8 mouse cellular contexts compared by ENCODE assay signal in genomic region chr16:18423915-18424265, GRCm38 (mm10). TPM values are rescaled to one million over a fixed set of nuclear protein-coding genes. Genes with fewer than 3 reads are reported as not detected.
A peak's percentile ranks its signal among the peaks of the same experiment; 100 is the strongest.
DNase-seq lines count a peak whose midpoint lies in the region; ATAC-seq and TF ChIP-seq lines count a peak whose summit lies in the region.

No protein-coding gene starts in this region.

- DNase-seq in heart, embryonic 10.5 days (ENCODE audit: low spot score): no peak
- DNase-seq in heart, postnatal 36 days: no peak
- DNase-seq in kidney, postnatal 0 days (ENCODE audit: low spot score): no peak
- DNase-seq in kidney, adult 9 months: no peak
- no peak for DNase-seq in embryo, embryonic 10 days (ENCODE audit: low spot score)
- DNase-seq in forebrain, embryonic 11.5 days (ENCODE audit: low spot score): no peak

- H3K27me3 ChIP-seq in heart, embryonic 10.5 days (ENCODE audit: insufficient read depth, poor library complexity, severe bottlenecking): no peaks in the 10 kb centered on the region
- H3K27me3 ChIP-seq in kidney, postnatal 0 days (ENCODE audit: insufficient read depth, low read length): no peaks in the 10 kb centered on the region
- H3K27me3 ChIP-seq in limb, embryonic 15.5 days: no peaks in the 10 kb centered on the region
- no peaks in the 10 kb centered on the region for H3K27me3 ChIP-seq in forebrain, embryonic 11.5 days (ENCODE audit: control insufficient read depth, insufficient read depth, low read length)

- H3K9ac ChIP-seq in kidney, postnatal 0 days (ENCODE audit: low read depth, low read length): no peak overlapping the region
- no peak overlapping the region for H3K9ac ChIP-seq in limb, embryonic 15.5 days
- H3K9ac ChIP-seq in forebrain, embryonic 11.5 days (ENCODE audit: low read length): no peak overlapping the region

- TF ChIP-seq CTCF in kidney, postnatal 0 days (IDR thresholded peaks at IDR 0.05; ENCODE audit: low read depth): no peak
- no peak for TF ChIP-seq CTCF in bone marrow macrophage, adult 2 months (IDR thresholded peaks at IDR 0.05; ENCODE audit: low read depth, low read length)

- 85% methylated on average over 5 of the region's 5 CpGs for WGBS in heart, embryonic 10.5 days
- WGBS in kidney, postnatal 0 days: 80% methylated on average over 5 of the region's 5 CpGs
- WGBS in limb, embryonic 15.5 days: 84% methylated on average over 5 of the region's 5 CpGs
- WGBS in forebrain, embryonic 11.5 days: 89% methylated on average over 5 of the region's 5 CpGs

- H3K27ac ChIP-seq in heart, embryonic 10.5 days: 0 out of 2 replicates have a peak overlapping the region, but pooled peaks have one; percentile 10
- peak overlapping the region; percentile 65 for H3K27ac ChIP-seq in kidney, postnatal 0 days
- H3K27ac ChIP-seq in bone marrow macrophage, adult 2 months (ENCODE audit: insufficient read depth, low read depth, low read length): peak overlapping the region; percentile 18; the same call in 1 of the 2 replicates
- H3K27ac ChIP-seq in limb, embryonic 15.5 days: peak overlapping the region; percentile 4; the same call in 1 of the 2 replicates
- no peak overlapping the region for H3K27ac ChIP-seq in forebrain, embryonic 11.5 days (ENCODE audit: low read depth, low read length)

- H3K4me3 ChIP-seq in heart, embryonic 10.5 days: no peak overlapping the region
- no peak overlapping the region for H3K4me3 ChIP-seq in kidney, postnatal 0 days (replicated peaks; ENCODE audit: low read depth, low read length)
- H3K4me3 ChIP-seq in bone marrow macrophage, adult 2 months (ENCODE audit: insufficient read depth, low read length): peak overlapping the region; percentile 8; the same call in 1 of the 2 replicates
- H3K4me3 ChIP-seq in limb, embryonic 15.5 days: no peak overlapping the region
- no peak overlapping the region for H3K4me3 ChIP-seq in forebrain, embryonic 11.5 days (ENCODE audit: low read depth, low read length)

- H3K4me1 ChIP-seq in heart, embryonic 10.5 days: peaks cover 52% of the 10 kb centered on the region
- peaks cover 25% of the 10 kb centered on the region; the same call in 1 of the 2 replicates for H3K4me1 ChIP-seq in kidney, postnatal 0 days (replicated peaks; ENCODE audit: insufficient read depth, low read length)
- H3K4me1 ChIP-seq in bone marrow macrophage, adult 2 months (ENCODE audit: control insufficient read depth, insufficient read depth, low read length): peaks cover 47% of the 10 kb centered on the region
- H3K4me1 ChIP-seq in limb, embryonic 15.5 days: peaks cover 34% of the 10 kb centered on the region
- H3K4me1 ChIP-seq in forebrain, embryonic 11.5 days (replicated peaks; ENCODE audit: control insufficient read depth, insufficient read depth, low read length): 0 out of 2 replicates have a peak, but pooled peaks cover 6% of the 10 kb centered on the region

- no peak overlapping the region for H3K4me2 ChIP-seq in kidney, postnatal 0 days (ENCODE audit: low read length)
- H3K4me2 ChIP-seq in limb, embryonic 15.5 days: no peak overlapping the region
- no peak overlapping the region for H3K4me2 ChIP-seq in forebrain, embryonic 11.5 days (ENCODE audit: low read depth, low read length, severe bottlenecking)

- intact Hi-C loops in heart, postnatal 36 days (cut with DNase I): no loop called here

- no peak for TF ChIP-seq POLR2A in bone marrow macrophage, adult 2 months (IDR thresholded peaks at IDR 0.05; ENCODE audit: borderline replicate concordance, low read depth, low read length)

- H3K36me3 ChIP-seq in heart, embryonic 10.5 days: peaks cover 34% of the 10 kb centered on the region
- no peaks in the 10 kb centered on the region for H3K36me3 ChIP-seq in kidney, postnatal 0 days (ENCODE audit: insufficient read depth, low read length)
- peaks cover 13% of the 10 kb centered on the region; the same call in 1 of the 2 replicates for H3K36me3 ChIP-seq in limb, embryonic 15.5 days
- H3K36me3 ChIP-seq in forebrain, embryonic 11.5 days (ENCODE audit: control insufficient read depth, insufficient read depth, low read length): no peaks in the 10 kb centered on the region; the same call in 1 of the 2 replicates

- H3K9me3 ChIP-seq in heart, embryonic 10.5 days: no peaks in the 10 kb centered on the region
- H3K9me3 ChIP-seq in kidney, postnatal 0 days (replicated peaks; ENCODE audit: low read length): no peaks in the 10 kb centered on the region
- no peaks in the 10 kb centered on the region for H3K9me3 ChIP-seq in limb, embryonic 15.5 days
- H3K9me3 ChIP-seq in forebrain, embryonic 11.5 days (ENCODE audit: control insufficient read depth, low read length): no peaks in the 10 kb centered on the region

- no peak for ATAC-seq in kidney, postnatal 0 days (replicated peaks; ENCODE audit: low FRiP score, low read depth)
- no peak for ATAC-seq in limb, embryonic 15.5 days (ENCODE audit: insufficient number of reproducible peaks, low FRiP score, low TSS enrichment, low read depth)
- no peak for ATAC-seq in forebrain, embryonic 11.5 days (replicated peaks; ENCODE audit: low FRiP score)

RNA-seq across cellular contexts. Expression of gene Txnrd2, which starts 2.3 kb away (rescaled TPM):
- 40.1 and 47.7 TPM in 2 replicates for polyA plus RNA-seq in heart, embryonic 10.5 days (2016; fragmentation: Nextera tagmentation; extraction: Ambion mirVana)
- total RNA-seq in heart, postnatal 36 days (2021): 10 to 100 TPM; 41.0 to 42.8 TPM
- 29.8 and 30.6 TPM in 2 replicates for polyA plus RNA-seq in kidney, postnatal 0 days (2015; fragmentation: Nextera tagmentation; extraction: Ambion mirVana)
- 23.4 and 26.3 TPM in 2 replicates for polyA plus RNA-seq in bone marrow macrophage, adult 2 months (2012; ENCODE audit: insufficient read depth, insufficient read length, missing spikeins)
- 16.5 and 16.8 TPM in 2 replicates for polyA plus RNA-seq in limb, embryonic 15.5 days (2015; fragmentation: Nextera tagmentation; extraction: Ambion mirVana)
- polyA plus RNA-seq in forebrain, embryonic 11.5 days (2014; fragmentation: Nextera tagmentation; extraction: Ambion mirVana): 24.8 and 26.7 TPM in 2 replicates

RNA-seq across cellular contexts. Expression of gene Comt, which starts 2.8 kb away (rescaled TPM):
- polyA plus RNA-seq in heart, embryonic 10.5 days (2016; fragmentation: Nextera tagmentation; extraction: Ambion mirVana): 83.5 and 102 TPM in 2 replicates
- 100 to 1,000 TPM; 130 to 150 TPM for total RNA-seq in heart, postnatal 36 days (2021)
- 107 and 123 TPM in 2 replicates for polyA plus RNA-seq in kidney, postnatal 0 days (2015; fragmentation: Nextera tagmentation; extraction: Ambion mirVana)
- polyA plus RNA-seq in bone marrow macrophage, adult 2 months (2012; ENCODE audit: insufficient read depth, insufficient read length, missing spikeins): 93.3 and 99.6 TPM in 2 replicates
- 119 and 127 TPM in 2 replicates for polyA plus RNA-seq in limb, embryonic 15.5 days (2015; fragmentation: Nextera tagmentation; extraction: Ambion mirVana)
- polyA plus RNA-seq in forebrain, embryonic 11.5 days (2014; fragmentation: Nextera tagmentation; extraction: Ambion mirVana): 53.6 and 55.2 TPM in 2 replicates
